Mouse (Mus musculus) myocyte (in vitro differentiated cells): ENCODE results near the gene Ckap2l. TPM values are rescaled to one million over a fixed set of nuclear protein-coding genes. Genes with fewer than 3 reads are reported as not detected.

ENCODE experiments used
- H3K27me3 ChIP-seq: one replicate; pipeline ENCODE4 v1.6.1; 2011; ENCODE audit not compliant: control insufficient read depth, insufficient read depth, insufficient read length
- H3K36me3 ChIP-seq: one replicate; pipeline ENCODE4 v1.6.1; 2011; ENCODE audit not compliant: control insufficient read depth, insufficient read depth
- H3K4me2 ChIP-seq: one replicate; pipeline ENCODE4 v1.6.1; 2011; ENCODE audit warnings: low read depth, control low read depth
- H3K4me3 ChIP-seq: one replicate; pipeline ENCODE4 v1.5.1; 2011; ENCODE audit warnings: mild to moderate bottlenecking, control low read depth, moderate library complexity
- H3K79me2 ChIP-seq: one replicate; pipeline ENCODE4 v1.6.1; 2011; ENCODE audit not compliant: control insufficient read depth, insufficient read depth
- H3ac ChIP-seq: one replicate; pipeline ENCODE4 v1.6.1; 2011; ENCODE audit not compliant: control insufficient read depth, insufficient read length
- CEBPB ChIP-seq: IDR thresholded peaks from 2 replicates; pipeline ENCODE4 v1.6.1; 2011; ENCODE audit warnings: mild to moderate bottlenecking, moderate library complexity; ENCODE audit not compliant: poor library complexity, insufficient read depth, severe bottlenecking
- E2F4 ChIP-seq: IDR thresholded peaks from one replicate; pipeline ENCODE4 v1.6.1; 2011; ENCODE audit warnings: mild to moderate bottlenecking, control low read depth, moderate library complexity; ENCODE audit not compliant: insufficient read depth
- MAX ChIP-seq: IDR thresholded peaks from one replicate; pipeline ENCODE4 v1.6.1; 2011; ENCODE audit warnings: low read depth, mild to moderate bottlenecking, control low read depth
- MYOD1 ChIP-seq, 3 experiments: IDR thresholded peaks; one replicate each; pipeline ENCODE4 v1.6.1; 2011; ENCODE audit warnings: control low read depth in 2 of 3, low read depth in 2 of 3, mild to moderate bottlenecking in 2 of 3, moderate library complexity in 1 of 3; ENCODE audit not compliant: insufficient read length in 2 of 3, control insufficient read depth in 1 of 3
- MYOG ChIP-seq, 3 experiments: IDR thresholded peaks; one replicate each; pipeline ENCODE4 v1.6.1; 2011; ENCODE audit warnings: control low read depth in 2 of 3, low read depth in 2 of 3, mild to moderate bottlenecking in 2 of 3; ENCODE audit not compliant: insufficient read length in 2 of 3, control insufficient read depth in 1 of 3, insufficient read depth in 1 of 3
- POLR2A ChIP-seq: IDR thresholded peaks from one replicate; pipeline ENCODE4 v1.6.1; 2011; ENCODE audit warnings: low read depth, mild to moderate bottlenecking, control low read depth, moderate library complexity; ENCODE audit not compliant: insufficient read length
- POLR2AphosphoS2 ChIP-seq: IDR thresholded peaks from one replicate; pipeline ENCODE4 v1.6.1; 2011; ENCODE audit warnings: low read depth, control low read depth; ENCODE audit not compliant: insufficient read length
- REST ChIP-seq: IDR thresholded peaks from one replicate; pipeline ENCODE4 v1.6.1; 2011; ENCODE audit warnings: mild to moderate bottlenecking, control low read depth, moderate library complexity; ENCODE audit not compliant: insufficient read depth, insufficient read length
- SRF ChIP-seq: IDR thresholded peaks from one replicate; pipeline ENCODE4 v1.6.1; 2011; ENCODE audit warnings: low read depth; ENCODE audit not compliant: control insufficient read depth, insufficient read length
- TCF12 ChIP-seq: IDR thresholded peaks from one replicate; pipeline ENCODE4 v1.6.1; 2011; ENCODE audit warnings: mild to moderate bottlenecking, control low read depth; ENCODE audit not compliant: poor library complexity, insufficient read depth, severe bottlenecking
- TCF3 ChIP-seq: IDR thresholded peaks from one replicate; pipeline ENCODE4 v1.6.1; 2011; ENCODE audit warnings: low read depth, control low read depth; ENCODE audit not compliant: insufficient read length
- USF1 ChIP-seq: IDR thresholded peaks from one replicate; pipeline ENCODE4 v1.6.1; 2011; ENCODE audit warnings: low read depth, mild to moderate bottlenecking, control low read depth, moderate library complexity
- polyA plus RNA-seq: library from polyadenylated mRNA; unstranded; fragments of >200 nt; fragmentation: generic; extraction: Trizol; gene quantifications from one replicate; pipeline ENCODE4 v1.2.1, GENCODE M21; 2012; ENCODE audit warnings: missing spikeins

The Ckap2l gene
- polyA plus RNA-seq, 1 experiment: 9.9 TPM

GRCm38 (mm10) chr2:129226296-129226851 lies 70.6 kb downstream of the Ckap2l start:
- H3K4me2 ChIP-seq: no peak overlapping the region
- TF ChIP-seq MAX (no peak), MYOG (IDR thresholded peaks at IDR 0.05; ENCODE audit: control insufficient read depth in 1 of 3, insufficient read depth in 1 of 3, insufficient read length in 2 of 3, low read depth in 2 of 3) (no peak), POLR2A (no peak), TCF3 (no peak), MYOD1 (IDR thresholded peaks at IDR 0.05; ENCODE audit: control insufficient read depth in 1 of 3, insufficient read length in 2 of 3, low read depth in 2 of 3) (no peak), USF1 (no peak), E2F4 (no peak), TCF12 (no peak), POLR2AphosphoS2 (no peak), SRF (no peak), CEBPB (no peak), REST (no peak)
- no peak overlapping the region for H3K4me3 ChIP-seq
- H3K27me3 ChIP-seq: no peaks in the 10 kb centered on the region
- H3K36me3 ChIP-seq: no peaks in the 10 kb centered on the region
- H3ac ChIP-seq: no peak overlapping the region
- H3K79me2 ChIP-seq: no peaks in the 10 kb centered on the region

GRCm38 (mm10) chr2:129225251-129225819 lies 71.7 kb downstream of the Ckap2l start:
- no peaks in the 10 kb centered on the region for H3K36me3 ChIP-seq
- H3ac ChIP-seq: no peak overlapping the region
- TF ChIP-seq SRF: no peak
- TF ChIP-seq MYOG (IDR thresholded peaks at IDR 0.05; ENCODE audit: control insufficient read depth in 1 of 3, insufficient read depth in 1 of 3, insufficient read length in 2 of 3, low read depth in 2 of 3): no peak
- no peak for TF ChIP-seq USF1
- TF ChIP-seq POLR2AphosphoS2: no peak
- no peak for TF ChIP-seq E2F4
- no peak for TF ChIP-seq TCF3
- no peak for TF ChIP-seq REST
- TF ChIP-seq POLR2A: no peak
- TF ChIP-seq TCF12: no peak
- no peak for TF ChIP-seq MAX
- TF ChIP-seq CEBPB: no peak
- TF ChIP-seq MYOD1 (IDR thresholded peaks at IDR 0.05; ENCODE audit: control insufficient read depth in 1 of 3, insufficient read length in 2 of 3, low read depth in 2 of 3): no peak
- no peaks in the 10 kb centered on the region for H3K79me2 ChIP-seq
- H3K4me3 ChIP-seq: no peak overlapping the region
- no peak overlapping the region for H3K4me2 ChIP-seq
- H3K27me3 ChIP-seq: no peaks in the 10 kb centered on the region

- TF ChIP-seq MYOG (IDR thresholded peaks at IDR 0.05; ENCODE audit: control insufficient read depth in 1 of 3, insufficient read depth in 1 of 3, insufficient read length in 2 of 3, low read depth in 2 of 3) (no peak), REST (no peak), POLR2A (no peak), TCF12 (no peak), TCF3 (no peak), POLR2AphosphoS2 (no peak), MYOD1 (IDR thresholded peaks at IDR 0.05; ENCODE audit: control insufficient read depth in 1 of 3, insufficient read length in 2 of 3, low read depth in 2 of 3) (no peak), SRF (no peak), E2F4 (no peak), USF1 (no peak), CEBPB (no peak), MAX (no peak)
- Histone ChIP-seq H3K4me3 (no peak overlapping the region), H3K4me2 (no peak overlapping the region), H3K79me2 (no peaks in the 10 kb centered on the region), H3ac (no peak overlapping the region), H3K36me3 (no peaks in the 10 kb centered on the region), H3K27me3 (no peaks in the 10 kb centered on the region)
Measured at GRCm38 (mm10) chr2:129224178-129224577, 72.8 kb downstream of the Ckap2l start.

DNA sequence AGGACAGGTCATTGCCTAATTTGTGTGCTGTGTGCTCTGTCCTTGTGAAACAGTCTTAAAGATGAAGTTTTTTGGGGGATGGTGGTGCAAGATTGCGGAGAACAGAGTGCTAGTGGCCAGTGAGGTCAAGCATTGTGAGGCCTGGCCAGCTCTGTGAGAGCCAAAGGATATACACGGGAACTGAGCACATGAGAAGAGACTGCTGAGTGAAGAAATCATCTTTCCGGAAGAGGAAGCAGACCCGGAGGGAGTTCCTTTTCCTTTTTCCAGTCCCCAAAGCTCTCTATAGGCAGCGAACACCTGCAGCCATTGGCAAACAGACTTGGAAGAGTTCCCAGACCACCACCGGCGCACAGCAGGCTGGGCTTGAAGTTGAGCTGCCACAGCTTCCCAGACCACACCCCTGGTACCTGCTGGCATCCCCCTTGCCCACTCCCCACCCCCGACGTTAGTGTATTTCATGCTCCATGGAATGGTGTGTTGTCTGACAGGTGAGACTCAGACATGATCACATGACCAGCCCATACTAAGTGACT lies 75.8 kb downstream of the Ckap2l start:
- TF ChIP-seq MYOG (IDR thresholded peaks at IDR 0.05; ENCODE audit: control insufficient read depth in 1 of 3, insufficient read depth in 1 of 3, insufficient read length in 2 of 3, low read depth in 2 of 3) (no peak), MAX (no peak), POLR2AphosphoS2 (no peak), TCF12 (no peak), USF1 (no peak), E2F4 (no peak)
- H3ac ChIP-seq: no peak overlapping the region

More for the DNA sequence above, 75.8 kb downstream of the Ckap2l start:
- Histone ChIP-seq H3K4me3 (no peak overlapping the region), H3K36me3 (no peaks in the 10 kb centered on the region), H3K27me3 (no peaks in the 10 kb centered on the region), H3K79me2 (no peaks in the 10 kb centered on the region), H3K4me2 (no peak overlapping the region)
